Mouse (Mus musculus) kidney, postnatal 0 days (tissue): ENCODE data around the gene Lrmda. TPM values are rescaled to one million over a fixed set of nuclear protein-coding genes. Genes with fewer than 3 reads are reported as not detected.

Experiments
- ATAC-seq: fragments of 200-750 bp; cut with Nextera tagmentation; replicated peaks from 2 replicates; pipeline ENCODE4 v1.8.0; 2017; ENCODE audit warnings: low read depth, moderate number of reproducible peaks, moderate TSS enrichment, moderate library complexity; ENCODE audit not compliant: low FRiP score
- DNase-seq: peaks from one replicate; pipeline ENCODE4 v3.0.0-alpha.2; 2016; ENCODE audit warnings: low spot score
- H3K27ac ChIP-seq: fragments of 300-500 bp; sonication (generic); 2 replicates; pipeline ENCODE4 v1.5.1; 2014; ENCODE audit warnings: mild to moderate bottlenecking
- H3K27me3 ChIP-seq: fragments of 300-500 bp; sonication (generic); 2 replicates; pipeline ENCODE4 v1.6.1; 2014; ENCODE audit warnings: low read length, mixed read lengths; ENCODE audit not compliant: insufficient read depth
- H3K36me3 ChIP-seq: fragments of 300-500 bp; sonication (generic); 2 replicates; pipeline ENCODE4 v1.6.1; 2014; ENCODE audit warnings: low read length, mixed read lengths; ENCODE audit not compliant: insufficient read depth
- H3K4me1 ChIP-seq: fragments of 300-500 bp; sonication (generic); replicated peaks from 2 replicates; pipeline ENCODE4 v1.6.1; 2014; ENCODE audit warnings: antibody characterized with exemption, low read length, mixed read lengths; ENCODE audit not compliant: insufficient read depth
- H3K4me2 ChIP-seq: fragments of 300-500 bp; sonication (generic); 2 replicates; pipeline ENCODE4 v1.6.1; 2014; ENCODE audit warnings: mild to moderate bottlenecking, low read length, moderate library complexity, mixed read lengths
- H3K4me3 ChIP-seq: fragments of 300-500 bp; sonication (generic); replicated peaks from 2 replicates; pipeline ENCODE4 v1.5.1; 2014; ENCODE audit warnings: low read depth, low read length
- H3K9ac ChIP-seq: fragments of 300-500 bp; sonication (generic); 2 replicates; pipeline ENCODE4 v1.6.1; 2014; ENCODE audit warnings: low read depth, low read length
- H3K9me3 ChIP-seq: fragments of 300-500 bp; sonication (generic); replicated peaks from 2 replicates; pipeline ENCODE4 v1.6.1; 2016; ENCODE audit warnings: low read length, inconsistent platforms, mixed read lengths
- CTCF ChIP-seq: IDR thresholded peaks from 2 replicates; pipeline ENCODE4 v1.5.1; 2016; ENCODE audit warnings: antibody characterized with exemption, low read depth, mild to moderate bottlenecking, moderate library complexity
- WGBS: fragments of 180-500 bp; shearing (Covaris S2); extraction: QIAGEN DNeasy Blood & Tissue Kit; methylation state at CpG from one replicate; pipeline ENCODE4 v1.1.7; 2014; 5-methylcytosine and 5-hydroxymethylcytosine counted together
- polyA plus RNA-seq: library from polyadenylated mRNA; unstranded; fragments of >200 nt; fragmentation: Nextera tagmentation; extraction: Ambion mirVana; gene quantifications from 2 replicates; pipeline ENCODE4 v1.2.1, GENCODE M21; 2015

The Lrmda gene
- polyA plus RNA-seq, 1 experiment from 2014 or later = 0.83 TPM

DNA sequence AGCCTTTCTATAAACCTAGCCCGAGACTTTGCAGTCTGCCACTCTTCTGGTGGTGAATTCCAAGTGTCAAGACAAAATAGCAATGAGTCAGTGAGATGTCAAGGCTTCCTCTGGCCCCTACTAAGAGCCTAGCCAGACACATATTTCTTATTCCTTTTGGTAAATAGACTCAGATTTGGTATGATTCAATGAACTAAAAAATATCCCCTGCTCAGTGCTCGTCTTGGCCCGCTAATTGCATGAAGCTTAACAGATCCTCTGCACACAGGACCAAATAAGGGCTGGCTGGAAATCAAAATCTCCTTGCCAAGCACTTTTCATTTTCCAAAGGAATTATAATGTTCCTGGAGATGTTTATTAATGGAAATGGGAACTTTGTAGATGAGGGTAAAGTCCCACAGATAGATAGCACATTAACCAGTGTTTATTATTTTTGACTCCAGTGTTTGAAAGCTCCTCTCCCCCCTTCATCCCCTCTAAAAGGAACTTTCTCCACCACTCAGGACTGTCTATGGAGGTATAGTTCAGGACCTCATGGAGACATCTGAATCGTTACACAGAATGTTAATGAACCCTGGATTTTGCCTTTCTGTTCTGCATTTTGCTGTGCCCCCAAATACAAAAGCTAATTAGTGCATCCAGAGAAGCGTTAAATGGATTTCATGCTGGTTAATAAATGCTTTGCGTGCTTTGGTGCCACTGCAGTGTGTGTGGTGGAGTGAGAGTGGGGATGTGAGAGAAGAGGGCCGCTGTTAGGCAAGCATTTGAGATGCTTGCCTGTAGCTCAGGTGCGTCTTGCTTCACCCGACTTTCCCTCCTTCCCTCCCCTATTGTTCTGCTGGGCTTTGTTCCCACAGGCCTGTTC is 945.5 kb downstream of the Lrmda start:
- WGBS = 62% methylated on average over 9 of the region's 9 CpGs
- no peak for TF ChIP-seq CTCF
- no peaks in the 10 kb centered on the region for H3K27me3 ChIP-seq
- H3K4me1 ChIP-seq = no peaks in the 10 kb centered on the region
- no peak overlapping the region for H3K4me3 ChIP-seq
- DNase-seq (no peak), ATAC-seq (no peak)
- no peak overlapping the region for H3K27ac ChIP-seq
- no peaks in the 10 kb centered on the region for H3K9me3 ChIP-seq
- H3K36me3 ChIP-seq = no peaks in the 10 kb centered on the region
- no peak overlapping the region for H3K4me2 ChIP-seq
- H3K9ac ChIP-seq = no peak overlapping the region

DNA sequence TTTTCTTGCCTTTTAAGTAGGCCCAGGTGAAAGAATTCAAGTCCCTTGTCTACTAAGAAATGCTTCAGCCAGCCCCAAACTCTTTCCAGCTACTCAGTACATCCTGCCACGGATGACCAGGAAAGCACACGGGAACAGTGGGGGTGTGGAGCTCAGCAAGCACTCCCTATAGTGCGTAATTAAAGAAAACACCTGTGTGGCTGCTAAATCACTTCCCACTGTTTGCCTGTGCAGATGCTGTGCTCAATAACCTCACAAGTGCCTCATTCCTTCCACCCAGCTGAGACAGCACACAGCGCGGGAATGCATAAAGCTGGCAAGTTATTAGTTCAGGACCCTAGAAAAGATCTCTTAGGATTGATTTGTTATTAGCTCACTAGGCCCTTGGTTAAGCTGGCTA is 949.2 kb downstream of the Lrmda start:
- no peaks in the 10 kb centered on the region for H3K36me3 ChIP-seq
- H3K4me1 ChIP-seq = no peaks in the 10 kb centered on the region
- no peak overlapping the region for H3K4me3 ChIP-seq
- no peaks in the 10 kb centered on the region for H3K9me3 ChIP-seq
- ATAC-seq (0 out of 2 replicates have a peak, but pooled peaks have one; percentile 21), DNase-seq (peak; percentile 28)
- no peak for TF ChIP-seq CTCF
- 38% methylated on average over 5 of the region's 5 CpGs for WGBS
- no peak overlapping the region for H3K27ac ChIP-seq
- H3K4me2 ChIP-seq = no peak overlapping the region
- no peaks in the 10 kb centered on the region for H3K27me3 ChIP-seq
- H3K9ac ChIP-seq = no peak overlapping the region

DNA sequence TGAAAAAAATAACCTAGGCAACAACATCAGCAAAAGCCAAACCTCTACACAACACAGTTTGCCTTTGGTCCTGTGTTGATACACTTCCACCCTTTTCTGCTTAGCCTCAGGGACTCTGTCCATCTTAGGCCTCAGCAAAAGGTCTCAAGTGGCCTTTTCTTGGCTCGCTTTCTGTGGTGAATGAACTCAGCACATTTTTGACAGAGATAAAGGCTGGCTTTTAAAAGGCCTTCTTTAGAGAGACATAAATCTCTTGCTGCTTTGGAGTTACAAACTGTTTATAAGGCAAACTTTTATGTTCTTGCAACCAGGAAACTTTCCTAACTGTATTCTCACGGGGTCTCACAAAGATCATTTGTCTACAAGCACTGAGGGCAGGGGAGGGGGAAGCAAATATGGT is 967.2 kb downstream of the Lrmda start:
- Histone ChIP-seq H3K27ac (no peak overlapping the region), H3K4me2 (no peak overlapping the region), H3K9ac (no peak overlapping the region), H3K4me1 (no peaks in the 10 kb centered on the region), H3K9me3 (no peaks in the 10 kb centered on the region), H3K4me3 (no peak overlapping the region), H3K36me3 (no peaks in the 10 kb centered on the region), H3K27me3 (no peaks in the 10 kb centered on the region)
- no peak for TF ChIP-seq CTCF
- WGBS = 56% methylated on average over 2 of the region's 2 CpGs
- ATAC-seq (no peak), DNase-seq (peak; percentile 76)

DNA sequence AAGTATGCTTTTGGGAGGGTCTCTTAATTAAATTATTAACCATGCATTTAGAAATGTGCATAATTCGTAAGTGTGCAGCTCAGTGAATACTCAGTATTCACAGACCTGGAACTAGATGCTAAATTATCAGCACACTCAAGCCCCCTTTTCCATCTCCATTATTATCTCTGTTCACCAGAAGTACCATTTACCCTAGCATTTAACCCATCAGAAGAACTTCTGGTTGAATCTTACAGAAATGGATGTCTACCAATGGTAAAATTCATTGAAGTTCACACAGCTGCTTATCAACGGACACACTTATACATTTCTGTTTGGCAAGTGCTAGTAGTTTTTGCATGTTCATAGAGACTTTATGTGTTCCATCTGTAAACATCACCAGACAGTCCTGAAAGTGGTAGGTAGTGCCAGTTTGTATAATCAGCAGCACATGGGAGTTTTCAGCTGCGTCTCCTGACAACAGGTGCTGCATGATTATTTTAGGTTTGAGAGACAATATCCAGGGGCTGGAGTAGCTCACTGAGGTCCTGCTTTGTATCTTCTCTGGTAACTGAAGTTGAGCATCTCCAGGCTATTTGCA is 968.7 kb downstream of the Lrmda start:
- Histone ChIP-seq H3K36me3 (no peaks in the 10 kb centered on the region), H3K4me1 (no peaks in the 10 kb centered on the region), H3K4me2 (no peak overlapping the region), H3K9ac (no peak overlapping the region), H3K27ac (no peak overlapping the region), H3K4me3 (no peak overlapping the region), H3K9me3 (no peaks in the 10 kb centered on the region), H3K27me3 (no peaks in the 10 kb centered on the region)
- ATAC-seq (no peak), DNase-seq (no peak)
- no peak for TF ChIP-seq CTCF
- WGBS = 88% methylated on average over 3 of the region's 3 CpGs

DNA sequence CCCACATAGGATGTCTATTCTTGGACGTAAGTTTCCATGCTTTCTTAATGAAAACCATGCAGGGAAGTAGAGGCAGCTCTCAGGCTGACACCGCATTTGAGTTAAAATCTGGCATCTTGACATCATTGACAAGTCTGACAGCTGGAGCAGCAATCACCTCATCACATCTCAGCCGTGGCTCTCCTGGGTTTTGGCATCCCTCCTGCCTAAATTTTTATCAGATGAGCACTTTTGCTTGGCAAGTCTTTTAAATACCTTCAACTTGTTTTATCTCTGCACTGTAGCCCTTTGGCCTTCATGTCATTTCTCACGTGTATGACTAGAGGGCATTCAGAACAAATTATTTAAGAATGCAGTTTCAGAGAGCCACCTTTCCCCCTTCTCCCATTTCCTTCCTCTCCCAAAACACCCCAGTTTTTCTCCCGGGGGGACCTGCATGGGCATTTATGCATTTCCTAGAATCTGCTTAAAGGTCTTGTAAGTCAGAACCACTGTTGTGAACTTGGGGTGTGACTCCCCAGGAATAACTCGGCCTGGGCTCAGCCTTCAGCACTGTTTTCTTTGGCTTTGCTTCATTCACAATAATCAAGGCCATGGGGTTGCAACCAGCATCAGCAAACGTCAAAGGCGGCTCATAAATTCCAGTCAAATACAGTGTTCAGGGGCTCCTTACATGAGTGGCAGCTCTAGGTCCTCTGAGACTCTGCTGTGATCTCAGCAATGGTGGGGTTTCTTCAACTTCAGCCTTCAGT is 975.8 kb downstream of the Lrmda start:
- no peak overlapping the region for H3K4me2 ChIP-seq
- H3K36me3 ChIP-seq = no peaks in the 10 kb centered on the region
- 55% methylated on average over 8 of the region's 8 CpGs for WGBS
- H3K9ac ChIP-seq = no peak overlapping the region
- peak; percentile 24 for DNase-seq
- no peak for TF ChIP-seq CTCF
- H3K4me3 ChIP-seq = no peak overlapping the region
- H3K4me1 ChIP-seq = no peaks in the 10 kb centered on the region
- no peak overlapping the region for H3K27ac ChIP-seq
- H3K27me3 ChIP-seq = no peaks in the 10 kb centered on the region
- H3K9me3 ChIP-seq = no peaks in the 10 kb centered on the region
- no peak for ATAC-seq

DNA sequence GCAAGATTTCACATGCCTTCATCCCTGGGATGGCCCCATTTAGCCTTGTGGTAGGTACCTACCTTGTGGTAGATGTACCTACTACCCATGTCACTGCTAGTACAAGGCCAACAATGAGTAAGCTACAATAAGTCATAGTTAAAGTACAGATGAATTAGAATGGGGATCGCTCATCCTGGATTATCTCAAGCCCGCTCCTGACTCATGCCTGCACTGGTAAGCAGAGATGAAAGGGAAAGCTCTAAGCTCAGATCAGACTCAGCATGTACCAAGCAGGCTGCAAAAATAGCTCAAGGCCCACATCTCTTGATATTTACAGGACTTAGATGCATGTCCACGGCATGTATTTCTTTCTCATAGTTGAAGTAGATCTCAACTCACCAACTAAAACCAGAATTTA is 979.4 kb downstream of the Lrmda start:
- H3K9me3 ChIP-seq = no peaks in the 10 kb centered on the region
- no peak overlapping the region for H3K4me2 ChIP-seq
- H3K4me3 ChIP-seq = no peak overlapping the region
- H3K9ac ChIP-seq = no peak overlapping the region
- no peak overlapping the region for H3K27ac ChIP-seq
- TF ChIP-seq CTCF = no peak
- 94% methylated on average over 3 of the region's 3 CpGs for WGBS
- no peaks in the 10 kb centered on the region for H3K4me1 ChIP-seq
- DNase-seq = no peak
- no peak for ATAC-seq
- no peaks in the 10 kb centered on the region for H3K27me3 ChIP-seq
- no peaks in the 10 kb centered on the region for H3K36me3 ChIP-seq
